Mouse (Mus musculus) NIH3T3 (cell line): ENCODE data around the gene Vim.
"Not testable (repeated sequence)": the region's sequence is repeated elsewhere in the genome, so short reads cannot be mapped to it uniquely, and the experiment has no call there.

Source experiments
- DNase-seq: peaks from one replicate; pipeline ENCODE4 v3.0.0-alpha.2; 2012; ENCODE audit warnings: low read depth

Gene Vim

DNA sequence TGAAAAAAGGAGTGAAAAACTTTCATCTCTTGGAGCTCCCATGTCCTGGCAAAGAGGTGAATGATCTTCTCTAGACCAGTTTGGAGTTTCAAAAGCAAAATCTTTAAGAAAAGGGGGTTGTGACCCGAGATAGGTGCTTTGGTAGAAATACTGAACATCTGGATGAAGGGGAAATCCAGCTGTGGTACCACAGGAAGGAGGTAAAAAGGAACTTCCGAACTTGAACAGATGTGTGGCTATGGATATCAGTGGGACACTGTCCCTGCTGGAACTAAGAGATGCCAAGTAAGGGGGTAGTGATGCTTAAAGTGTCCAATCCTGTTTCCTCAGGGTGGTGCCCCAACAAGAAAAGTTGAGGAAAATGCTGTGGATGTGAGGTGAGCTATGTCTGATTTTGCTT lies 3.6 kb upstream of the Vim start:
- no peak for DNase-seq

DNA sequence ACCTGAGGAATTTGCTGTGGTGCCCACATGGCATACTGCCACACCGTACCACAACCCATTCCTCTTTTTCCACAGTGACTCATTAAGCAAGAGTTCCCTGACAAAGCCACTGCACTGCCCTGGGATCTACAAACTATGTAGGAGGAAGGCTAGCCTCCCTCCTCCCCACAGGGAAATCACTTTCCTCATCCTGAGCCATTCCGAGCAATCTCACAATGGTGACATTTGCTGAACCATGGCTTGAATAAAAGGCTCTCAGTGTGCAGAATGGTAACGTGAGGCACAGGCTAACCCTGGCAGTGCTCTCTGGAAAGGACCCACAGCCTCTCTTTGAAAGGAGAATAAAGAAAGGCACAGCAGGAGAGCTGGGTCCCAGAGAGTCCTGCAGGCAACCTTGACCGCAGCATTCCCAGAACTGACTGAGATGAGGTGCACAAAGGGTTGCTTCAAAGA lies 1.6 kb upstream of the Vim start:
- peak; percentile 57 for DNase-seq

DNA sequence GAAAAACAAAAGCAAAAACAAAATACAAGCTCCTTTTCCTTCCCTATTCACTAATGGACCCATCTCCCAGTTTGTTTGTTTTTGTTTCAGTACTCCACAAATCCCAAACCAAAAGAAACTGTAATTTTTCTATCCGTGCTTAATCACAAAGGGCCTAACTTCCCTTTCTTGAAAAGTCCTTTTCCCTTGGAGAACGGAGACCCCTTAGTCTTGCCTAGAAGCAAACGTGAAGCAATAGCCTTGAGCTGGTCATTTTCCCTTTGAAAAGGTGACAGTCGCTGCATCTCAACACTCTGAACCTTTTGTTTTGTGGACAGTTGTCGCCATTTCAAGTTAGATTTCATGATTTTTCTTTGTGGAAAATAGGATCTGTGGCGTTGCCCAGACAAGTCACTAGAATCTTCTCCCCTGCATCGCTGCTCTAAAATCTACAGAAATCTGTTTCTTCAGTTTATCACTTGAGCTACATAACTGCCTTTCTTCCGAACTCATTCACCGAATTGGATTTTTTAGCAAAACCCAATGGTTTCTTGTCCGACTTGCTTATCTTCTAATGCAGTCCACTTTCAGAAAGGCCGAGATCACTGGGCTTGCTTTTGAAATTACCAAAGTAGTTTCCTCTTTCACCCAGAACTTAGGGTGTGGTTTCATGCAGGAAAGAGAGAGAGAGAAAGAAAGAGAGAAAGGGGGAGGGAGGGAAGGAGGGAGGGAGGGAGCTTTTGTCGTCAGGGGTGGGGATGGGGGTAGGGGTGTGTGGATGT lies 900 bp upstream of the Vim start:
- DNase-seq, result peak; percentile 45

DNA sequence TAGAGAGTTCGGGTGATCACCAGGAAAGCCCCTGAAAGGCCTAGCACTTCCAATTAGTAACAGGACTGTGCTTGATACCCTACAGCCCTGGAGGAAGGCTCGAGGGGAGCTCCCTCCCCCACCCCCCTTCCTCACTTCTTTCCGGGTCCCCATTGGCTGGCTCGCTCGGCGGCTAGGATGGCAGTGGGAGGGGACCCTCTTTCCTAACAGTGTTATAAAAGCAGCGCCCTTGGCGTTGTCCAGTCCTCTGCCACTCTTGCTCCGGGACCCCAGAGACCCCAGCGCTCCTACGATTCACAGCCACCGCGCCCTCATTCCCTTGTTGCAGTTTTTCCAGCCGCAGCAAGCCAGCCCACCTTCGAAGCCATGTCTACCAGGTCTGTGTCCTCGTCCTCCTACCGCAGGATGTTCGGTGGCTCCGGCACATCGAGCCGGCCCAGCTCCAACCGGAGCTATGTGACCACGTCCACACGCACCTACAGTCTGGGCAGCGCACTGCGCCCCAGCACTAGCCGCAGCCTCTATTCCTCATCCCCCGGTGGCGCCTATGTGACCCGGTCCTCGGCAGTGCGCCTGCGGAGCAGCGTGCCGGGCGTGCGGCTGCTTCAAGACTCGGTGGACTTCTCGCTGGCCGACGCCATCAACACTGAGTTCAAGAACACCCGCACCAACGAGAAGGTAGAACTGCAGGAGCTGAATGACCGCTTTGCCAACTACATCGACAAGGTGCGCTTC lies 506 bp downstream of the Vim start:
- DNase-seq, result peak; percentile 96

DNA sequence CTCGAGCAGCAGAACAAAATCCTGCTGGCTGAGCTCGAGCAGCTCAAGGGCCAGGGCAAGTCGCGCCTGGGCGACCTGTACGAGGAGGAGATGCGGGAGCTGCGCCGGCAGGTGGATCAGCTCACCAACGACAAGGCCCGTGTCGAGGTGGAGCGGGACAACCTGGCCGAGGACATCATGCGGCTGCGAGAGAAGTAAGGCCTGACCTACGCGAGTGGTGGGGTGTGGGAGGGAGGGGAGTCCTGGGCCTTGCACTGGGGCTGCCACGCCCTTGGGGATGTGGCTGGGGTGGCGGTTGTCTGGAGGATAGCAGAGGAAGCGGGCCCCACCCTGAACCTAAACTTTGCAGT lies 1.0 kb downstream of the Vim start:
- DNase-seq, result peak; percentile 69

DNA sequence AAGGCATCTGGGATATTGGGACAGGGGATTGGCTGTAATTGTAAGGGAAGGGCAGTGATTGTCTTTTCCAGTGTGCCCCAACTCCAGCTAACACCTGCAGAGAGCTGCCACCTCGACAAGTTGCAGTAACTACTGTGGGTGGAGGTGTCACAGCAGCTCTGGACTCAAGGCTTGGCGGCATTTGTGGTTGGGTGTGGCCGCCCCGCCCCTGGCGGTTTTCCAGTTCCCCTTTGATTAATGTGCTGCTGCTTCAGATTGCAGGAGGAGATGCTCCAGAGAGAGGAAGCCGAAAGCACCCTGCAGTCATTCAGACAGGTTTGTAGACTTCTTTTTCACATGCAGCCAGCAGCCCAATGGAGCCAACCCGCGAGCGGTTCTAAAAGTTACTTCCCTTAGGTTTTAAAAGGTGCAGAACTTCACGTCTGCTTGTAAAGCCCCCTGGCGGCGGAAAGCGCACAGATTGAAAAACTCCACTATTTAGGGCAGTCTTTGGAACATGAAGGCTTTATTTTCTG lies 1.6 kb downstream of the Vim start:
- peak; percentile 92 for DNase-seq

DNA sequence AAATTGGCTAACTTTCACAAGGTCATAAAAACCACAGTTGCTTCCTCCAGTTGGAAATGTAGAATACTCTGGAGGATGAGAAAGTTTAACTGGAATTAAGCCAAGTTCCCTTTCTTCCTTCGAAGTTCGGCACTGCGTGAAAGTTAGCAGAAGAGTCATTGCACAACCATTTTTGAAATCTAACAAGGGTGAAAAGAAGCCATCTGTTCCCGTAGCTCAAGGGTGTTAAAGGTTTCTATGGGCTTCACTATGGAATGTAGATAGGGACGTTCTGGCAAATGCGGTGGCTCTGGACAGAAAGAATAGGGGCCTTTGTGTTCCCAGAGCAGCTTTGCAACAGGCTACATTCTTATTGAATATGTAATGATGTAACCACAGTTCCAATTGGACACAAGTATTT lies 2.2 kb downstream of the Vim start:
- DNase-seq, result peak; percentile 60

DNA sequence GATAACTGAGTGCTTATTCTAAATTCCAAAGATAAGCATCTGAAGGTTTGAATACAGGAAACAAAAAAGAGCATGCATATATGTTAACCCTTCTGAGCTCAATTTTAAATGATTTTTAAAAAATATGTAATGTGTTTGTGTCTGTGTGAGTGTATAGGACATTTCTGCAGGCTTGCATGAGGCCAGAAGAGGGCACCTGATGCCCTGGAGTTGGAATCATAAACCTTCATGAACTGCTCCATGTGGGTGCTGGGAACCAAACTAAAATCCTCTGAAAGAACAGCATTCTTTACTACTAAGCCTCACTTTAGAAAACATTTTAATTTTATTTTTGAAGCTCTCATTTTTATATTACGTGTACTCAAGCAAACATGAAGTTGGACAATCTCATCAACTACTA lies 3.7 kb downstream of the Vim start:
- peak; percentile 55 for DNase-seq

DNA sequence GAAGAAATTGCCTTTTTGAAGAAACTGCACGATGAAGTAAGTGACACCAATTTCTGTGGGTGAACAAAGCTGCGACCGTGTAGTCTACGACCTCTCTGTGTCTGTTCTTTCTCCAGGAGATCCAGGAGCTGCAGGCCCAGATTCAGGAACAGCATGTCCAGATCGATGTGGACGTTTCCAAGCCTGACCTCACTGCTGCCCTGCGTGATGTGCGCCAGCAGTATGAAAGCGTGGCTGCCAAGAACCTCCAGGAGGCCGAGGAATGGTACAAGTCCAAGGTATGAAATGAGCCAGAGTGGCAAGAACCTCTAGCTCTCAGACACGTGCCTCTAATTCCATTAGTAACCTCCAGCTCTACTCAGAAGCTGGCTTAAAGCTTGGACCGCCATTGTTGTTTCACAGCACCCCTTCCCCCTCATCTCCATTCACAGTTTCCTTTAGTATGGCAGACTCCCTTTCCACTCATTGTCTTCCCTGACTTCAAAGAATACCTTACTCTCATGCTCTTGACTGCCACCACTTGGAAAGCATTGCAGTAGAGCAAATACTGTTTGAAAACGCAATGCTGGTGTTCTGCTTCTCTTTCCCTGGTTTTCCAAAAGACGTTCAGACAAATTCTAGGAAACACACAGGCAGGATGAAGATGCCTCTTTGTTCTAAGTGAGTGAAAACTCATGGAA lies 4.9 kb downstream of the Vim start:
- DNase-seq, result peak; percentile 49

DNA sequence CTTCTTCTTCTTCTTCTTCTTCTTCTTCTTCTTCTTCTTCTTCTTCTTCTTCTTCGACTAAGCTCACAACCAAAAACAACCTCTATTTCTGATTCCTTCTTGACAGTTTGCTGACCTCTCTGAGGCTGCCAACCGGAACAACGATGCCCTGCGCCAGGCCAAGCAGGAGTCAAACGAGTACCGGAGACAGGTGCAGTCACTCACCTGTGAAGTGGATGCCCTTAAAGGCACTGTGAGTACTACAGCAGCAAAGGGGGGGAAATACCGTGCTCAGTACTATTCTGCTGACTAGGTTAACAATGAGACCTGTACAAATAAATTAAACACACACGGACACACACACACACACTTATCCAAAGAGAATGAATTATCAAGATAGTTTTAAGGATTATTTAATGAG lies 5.6 kb downstream of the Vim start:
- DNase-seq, result no peak

DNA sequence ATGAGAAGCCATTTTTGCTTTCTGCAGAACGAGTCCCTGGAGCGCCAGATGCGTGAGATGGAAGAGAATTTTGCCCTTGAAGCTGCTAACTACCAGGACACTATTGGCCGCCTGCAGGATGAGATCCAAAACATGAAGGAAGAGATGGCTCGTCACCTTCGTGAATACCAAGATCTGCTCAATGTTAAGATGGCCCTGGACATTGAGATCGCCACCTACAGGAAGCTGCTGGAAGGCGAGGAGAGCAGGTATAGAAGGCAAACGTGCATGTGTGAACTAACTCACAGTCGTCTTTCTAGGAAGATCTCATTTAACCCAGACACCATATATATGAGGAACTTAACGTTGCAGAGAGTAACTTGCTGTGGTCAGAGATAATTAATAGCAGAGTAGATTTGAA lies 6.3 kb downstream of the Vim start:
- DNase-seq, result peak; percentile 62

DNA sequence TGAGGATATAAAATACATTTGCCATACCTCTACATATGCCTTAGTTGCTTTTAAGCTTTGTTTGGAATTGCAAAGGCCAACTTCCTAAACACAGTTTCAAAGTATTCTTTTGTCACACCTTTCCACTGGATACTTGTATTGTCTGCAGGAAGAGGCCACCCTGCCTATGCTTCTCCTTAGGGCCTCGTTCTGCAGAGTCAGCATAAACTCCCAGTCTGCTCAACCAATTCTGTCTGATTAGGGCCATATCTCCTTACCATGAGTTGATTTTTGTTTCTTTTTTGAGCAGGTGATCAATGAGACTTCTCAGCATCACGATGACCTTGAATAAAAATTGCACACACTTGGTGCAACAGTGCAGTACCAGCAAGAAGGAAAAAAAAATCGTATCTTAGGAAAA lies 8.5 kb downstream of the Vim start:
- no peak for DNase-seq

DNA sequence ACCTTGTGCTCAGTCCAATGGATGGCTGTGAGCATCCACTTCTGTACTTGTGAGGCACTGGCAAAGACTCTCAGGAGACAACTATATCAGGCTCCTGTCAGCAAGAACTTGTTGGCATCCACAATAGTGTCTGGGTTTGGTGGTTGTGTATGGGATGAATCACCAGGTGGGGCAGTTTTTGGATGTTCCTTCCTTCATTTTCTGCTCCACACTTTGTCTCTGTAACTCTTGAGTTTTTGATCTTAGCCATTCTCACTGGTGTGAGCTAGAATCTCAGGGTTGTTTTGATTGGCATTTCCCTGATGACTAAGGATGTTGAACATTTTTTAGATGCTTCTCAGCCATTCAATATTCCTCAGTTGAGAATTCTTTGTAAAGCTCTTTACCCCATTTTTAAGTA lies 10.0 kb downstream of the Vim start:
- peak; percentile 65 for DNase-seq

DNA sequence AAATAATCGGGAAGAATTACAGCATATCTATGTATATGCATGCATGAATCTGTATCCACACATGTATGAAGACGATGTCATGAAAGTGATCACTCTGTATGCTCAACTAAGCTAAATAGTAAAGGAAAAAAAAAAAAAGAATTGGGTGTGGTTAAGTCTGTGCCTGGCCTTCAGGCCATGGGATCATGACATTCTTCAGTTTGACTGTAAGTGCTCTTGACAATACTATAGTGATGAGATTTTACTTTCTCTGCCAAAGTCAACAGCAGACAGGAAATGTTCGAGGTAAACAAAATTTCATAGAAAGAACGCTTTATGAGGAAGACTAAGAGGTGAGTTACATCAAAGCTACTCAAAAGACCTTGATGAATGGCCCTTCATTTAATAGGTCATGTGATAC lies 19.6 kb downstream of the Vim start:
- no peak for DNase-seq

DNA sequence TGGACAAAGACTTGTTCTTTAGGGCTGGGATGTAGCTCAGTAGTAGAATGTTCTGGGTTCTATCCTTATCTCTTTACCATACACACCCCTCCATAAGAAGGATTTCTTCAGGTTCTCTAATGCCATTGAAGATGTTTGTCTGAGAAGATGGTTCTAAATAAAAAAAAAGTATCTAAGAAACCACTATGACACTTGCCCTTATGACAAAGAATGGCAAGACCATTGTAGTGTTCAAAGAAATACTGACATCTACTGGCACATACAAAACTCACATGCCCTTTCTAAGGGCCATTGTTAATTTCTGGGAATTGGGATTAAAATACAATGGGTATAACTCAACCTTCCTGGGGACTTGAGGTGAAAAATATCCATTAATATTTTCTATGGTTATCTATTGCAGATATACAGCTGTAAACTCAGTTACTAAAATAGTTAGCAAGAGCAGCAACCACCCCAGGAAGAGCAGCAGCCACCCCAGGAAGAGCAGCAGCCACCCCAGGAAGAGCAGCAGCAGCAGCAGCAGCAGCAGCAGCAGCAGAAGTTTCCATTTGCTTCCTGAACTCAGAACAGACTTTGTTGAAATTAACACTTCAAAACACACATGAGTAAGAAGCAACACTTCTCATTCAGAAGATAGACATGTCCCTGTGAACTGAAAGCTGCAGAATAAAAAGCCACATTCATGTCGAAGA lies 23.4 kb downstream of the Vim start:
- DNase-seq, result peak; percentile 64

DNA sequence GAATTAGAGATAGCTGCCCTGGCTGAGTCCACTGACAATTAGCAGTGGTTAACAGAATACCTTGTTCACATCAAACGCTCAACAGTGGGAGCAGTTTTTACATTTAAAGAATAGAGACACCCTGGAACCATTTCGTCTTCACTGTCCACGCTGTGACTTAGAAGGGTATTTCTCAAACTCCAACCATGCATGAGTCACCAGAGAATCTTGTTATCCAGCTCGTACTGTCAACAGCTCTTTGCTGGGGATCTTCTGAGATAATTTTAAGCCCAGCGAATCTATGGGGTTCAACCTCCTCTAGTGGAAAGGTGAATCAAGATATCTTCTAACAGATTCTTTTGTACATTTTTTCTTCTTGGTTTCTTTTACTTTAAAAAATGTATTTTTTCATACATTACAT lies 24.4 kb downstream of the Vim start:
- peak; percentile 55 for DNase-seq

DNA sequence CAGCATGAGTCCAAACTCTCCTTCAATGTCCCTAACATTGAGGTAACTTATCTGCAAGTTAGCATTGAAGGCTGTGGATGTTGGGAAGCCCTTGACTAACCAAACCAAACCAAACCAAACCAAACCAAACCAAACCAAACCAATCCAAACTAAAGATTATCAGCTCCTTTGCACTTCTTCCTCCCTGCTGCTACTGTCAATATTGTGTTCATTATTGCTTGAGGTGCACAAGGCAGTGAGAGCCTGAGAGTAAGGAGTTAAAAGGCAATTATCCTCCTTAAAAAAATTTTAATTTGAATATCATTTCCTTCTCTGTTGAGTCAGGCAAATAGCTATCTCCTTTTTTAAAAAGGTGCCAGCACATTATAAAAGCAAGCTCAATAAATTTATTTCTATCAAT lies 29.4 kb downstream of the Vim start:
- no peak for DNase-seq

DNA sequence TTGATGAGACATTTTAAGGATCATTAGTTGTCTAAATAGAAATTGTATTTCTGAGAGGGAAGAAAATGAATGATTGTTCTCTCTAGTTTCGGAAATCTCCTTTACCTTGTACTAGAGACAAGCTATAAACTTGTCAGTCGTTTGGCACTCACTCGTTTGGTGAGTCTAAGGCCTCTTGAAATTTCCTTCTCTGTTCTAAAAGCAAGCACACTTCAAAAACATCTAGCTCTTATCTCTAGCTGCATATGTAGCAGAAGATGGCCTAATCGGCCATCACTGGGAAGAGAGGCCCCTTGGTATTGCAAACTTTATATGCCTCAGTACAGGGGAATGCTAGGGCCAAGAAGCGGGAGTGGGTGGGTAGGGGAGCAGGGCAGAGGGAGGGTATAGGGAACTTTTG lies 29.9 kb downstream of the Vim start:
- DNase-seq, result not testable (repeated sequence)

DNA sequence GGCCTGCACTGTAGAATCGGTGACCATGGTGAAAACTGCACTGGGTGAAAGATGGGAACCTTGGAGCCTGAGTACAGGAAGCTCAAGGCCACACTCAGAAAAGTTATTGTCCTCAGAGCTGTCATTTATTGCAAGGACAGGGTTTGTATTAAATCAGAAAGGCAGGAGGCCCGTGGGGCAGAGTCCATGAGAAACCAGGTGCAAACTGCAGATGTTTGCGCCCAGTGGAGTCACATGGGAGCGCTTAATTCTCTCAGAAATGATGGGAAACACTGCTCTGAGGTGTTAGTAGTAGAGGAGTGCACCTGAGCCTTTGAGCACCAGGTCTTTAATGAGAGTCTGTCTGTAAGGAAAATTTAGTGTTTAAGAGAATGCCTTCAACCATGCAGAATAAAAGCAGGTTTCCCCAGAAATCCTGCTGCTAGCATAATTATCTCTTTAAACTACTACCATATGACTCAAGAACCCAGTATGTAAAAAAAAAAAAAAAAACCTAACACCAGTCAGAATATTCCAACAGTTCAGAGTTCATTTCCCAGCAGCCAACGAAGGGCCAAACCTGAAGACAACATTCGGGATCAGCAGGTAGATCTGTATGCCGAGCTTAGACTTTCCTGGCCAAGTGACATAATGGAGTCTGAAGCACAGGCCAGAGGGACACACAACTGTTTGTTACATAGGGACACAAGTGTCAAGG lies 56.6 kb downstream of the Vim start:
- DNase-seq, result no peak
